Mouse (Mus musculus) limb, embryonic 12.5 days (tissue): ENCODE data around the gene Rtbdn. TPM values are rescaled to one million over a fixed set of nuclear protein-coding genes. Genes with fewer than 3 reads are reported as not detected.
A peak's percentile ranks its signal among the peaks of the same experiment; 100 is the strongest.

Source experiments
- ATAC-seq: fragments of 200-750 bp; cut with Nextera tagmentation; 2 replicates; pipeline ENCODE4 v1.8.0; 2017; ENCODE audit warnings: low read depth, moderate TSS enrichment; ENCODE audit not compliant: insufficient number of reproducible peaks, insufficient read depth, low FRiP score, low TSS enrichment
- H3K27ac ChIP-seq: fragments of 300-500 bp; sonication (generic); 2 replicates; pipeline ENCODE4 v1.5.1; 2016; ENCODE audit warnings: mild to moderate bottlenecking, moderate library complexity
- H3K27me3 ChIP-seq: fragments of 300-500 bp; sonication (generic); 2 replicates; pipeline ENCODE4 v1.6.1; 2016; ENCODE audit warnings: mild to moderate bottlenecking, moderate library complexity
- H3K36me3 ChIP-seq: fragments of 300-500 bp; sonication (generic); 2 replicates; pipeline ENCODE4 v1.6.1; 2016; ENCODE audit warnings: mild to moderate bottlenecking, moderate library complexity
- H3K4me1 ChIP-seq: fragments of 300-500 bp; sonication (generic); replicated peaks from 2 replicates; pipeline ENCODE4 v1.6.1; 2016
- H3K4me2 ChIP-seq: fragments of 300-500 bp; sonication (generic); 2 replicates; pipeline ENCODE4 v1.6.1; 2016; ENCODE audit warnings: mild to moderate bottlenecking, moderate library complexity
- H3K4me3 ChIP-seq: fragments of 300-500 bp; sonication (generic); replicated peaks from 2 replicates; pipeline ENCODE4 v1.5.1; 2016; ENCODE audit warnings: mild to moderate bottlenecking
- H3K9ac ChIP-seq: fragments of 300-500 bp; sonication (generic); replicated peaks from 2 replicates; pipeline ENCODE4 v1.6.1; 2016; ENCODE audit warnings: mild to moderate bottlenecking, moderate library complexity
- H3K9me3 ChIP-seq: fragments of 300-500 bp; sonication (generic); 2 replicates; pipeline ENCODE4 v1.6.1; 2016; ENCODE audit warnings: mild to moderate bottlenecking, moderate library complexity
- WGBS: fragments of 180-500 bp; shearing (Covaris S2); methylation state at CpG from one replicate; pipeline ENCODE4 v1.1.7; 2016; 5-methylcytosine and 5-hydroxymethylcytosine counted together
- microRNA-seq: library from miRNA; unstranded; fragments of <30 nt; microRNA quantifications from one replicate; pipeline ENCODE4, GENCODE M21; 2017
- polyA plus RNA-seq: library from polyadenylated mRNA; unstranded; fragments of >200 nt; fragmentation: Nextera tagmentation; extraction: Ambion mirVana; gene quantifications from 2 replicates; pipeline ENCODE4 v1.2.1, GENCODE M21; 2016

The Rtbdn gene
- polyA plus RNA-seq, 1 experiment from 2014 or later, result 0.34 TPM

GRCm38 (mm10) chr8:84990349-84990748 is 43.6 kb downstream of the Rtbdn start, which contains the start of gene Hook2:
Gene Hook2 (plus strand): TSS chr8:84990603.
- WGBS, result under 1% methylated on average over 28 of the region's 28 CpGs

GRCm38 (mm10) chr8:84990836-84991235 is 44.0 kb downstream of the Rtbdn start:
- 2% methylated on average over 15 of the region's 15 CpGs for WGBS
- H3K27ac ChIP-seq, result 0 out of 2 replicates have a peak overlapping the region, but pooled peaks have one; percentile 53

More at GRCm38 (mm10) chr8:84990349-84990748, 43.6 kb downstream of the Rtbdn start, which contains the start of gene Hook2:
- H3K36me3 ChIP-seq, result no peaks in the 10 kb centered on the region; the same call in 1 of the 2 replicates
- peak within 1 kb of the TSS; percentile 66 for H3K9ac ChIP-seq
- H3K9me3 ChIP-seq, result no peaks in the 10 kb centered on the region
- peak within 1 kb of the TSS; percentile 61 for H3K4me3 ChIP-seq
- peaks cover 24% of the 10 kb centered on the region for H3K4me1 ChIP-seq
- peak within 1 kb of the TSS; percentile 82 for H3K4me2 ChIP-seq
- ATAC-seq, result peak; percentile 88
- H3K27me3 ChIP-seq, result peaks cover 32% of the 10 kb centered on the region
- H3K27ac ChIP-seq, result peak within 1 kb of the TSS; percentile 57; the same call in 1 of the 2 replicates

GRCm38 (mm10) chr8:84994375-84994774 is 47.6 kb downstream of the Rtbdn start:
- Histone ChIP-seq H3K4me1 (peaks cover 17% of the 10 kb centered on the region), H3K9ac (no peak overlapping the region), H3K36me3 (peaks cover 4% of the 10 kb centered on the region; the same call in 1 of the 2 replicates), H3K4me3 (no peak overlapping the region), H3K27me3 (peaks cover 41% of the 10 kb centered on the region), H3K9me3 (no peaks in the 10 kb centered on the region), H3K27ac (no peak overlapping the region), H3K4me2 (no peak overlapping the region)
- ATAC-seq, result no peak
- WGBS, result 90% methylated on average over 9 of the region's 9 CpGs

More at GRCm38 (mm10) chr8:84990836-84991235, 44.0 kb downstream of the Rtbdn start:
- H3K4me1 ChIP-seq, result peaks cover 24% of the 10 kb centered on the region
- H3K36me3 ChIP-seq, result no peaks in the 10 kb centered on the region; the same call in 1 of the 2 replicates
- peaks cover 32% of the 10 kb centered on the region for H3K27me3 ChIP-seq
- peak overlapping the region; percentile 82 for H3K4me2 ChIP-seq
- H3K4me3 ChIP-seq, result peak overlapping the region; percentile 61
- H3K9ac ChIP-seq, result peak overlapping the region; percentile 66
- no peaks in the 10 kb centered on the region for H3K9me3 ChIP-seq
- peak; percentile 38; the same call in 1 of the 2 replicates for ATAC-seq

- no peak for ATAC-seq
- peaks cover 4% of the 10 kb centered on the region; the same call in 1 of the 2 replicates for H3K36me3 ChIP-seq
- peaks cover 41% of the 10 kb centered on the region for H3K27me3 ChIP-seq
- H3K4me2 ChIP-seq, result 0 out of 2 replicates have a peak overlapping the region, but pooled peaks have one; percentile 11
- peaks cover 14% of the 10 kb centered on the region for H3K4me1 ChIP-seq
- H3K9me3 ChIP-seq, result no peaks in the 10 kb centered on the region
- peak overlapping the region; percentile 11; the same call in 1 of the 2 replicates for H3K4me3 ChIP-seq
- H3K27ac ChIP-seq, result no peak overlapping the region
- 21% methylated on average over 25 of the region's 25 CpGs for WGBS
- no peak overlapping the region; the same call in 1 of the 2 replicates for H3K9ac ChIP-seq
These were observed 48.9 kb downstream of the Rtbdn start for GRCm38 (mm10) chr8:84995680-84996079.

GRCm38 (mm10) chr8:84996978-84997377 is 50.2 kb downstream of the Rtbdn start:
- H3K9me3 ChIP-seq, result no peaks in the 10 kb centered on the region

GRCm38 (mm10) chr8:84997649-84998295 is 51.0 kb downstream of the Rtbdn start:
- peak; percentile 30; the same call in 1 of the 2 replicates for ATAC-seq
- WGBS, result 7% methylated on average over 19 of the region's 19 CpGs
- H3K9ac ChIP-seq, result peak overlapping the region; percentile 44; the same call in 1 of the 2 replicates
- H3K9me3 ChIP-seq, result no peaks in the 10 kb centered on the region
- H3K4me3 ChIP-seq, result peak overlapping the region; percentile 2; the same call in 1 of the 2 replicates
- peaks cover 8% of the 10 kb centered on the region; the same call in 1 of the 2 replicates for H3K36me3 ChIP-seq
- peaks cover 41% of the 10 kb centered on the region for H3K27me3 ChIP-seq
- H3K4me1 ChIP-seq, result peaks cover 8% of the 10 kb centered on the region
- H3K27ac ChIP-seq, result no peak overlapping the region
- H3K4me2 ChIP-seq, result peak overlapping the region; percentile 39

More at GRCm38 (mm10) chr8:84996978-84997377, 50.2 kb downstream of the Rtbdn start:
- H3K9ac ChIP-seq, result no peak overlapping the region
- H3K4me2 ChIP-seq, result no peak overlapping the region
- 79% methylated on average over 5 of the region's 5 CpGs for WGBS
- no peak for ATAC-seq
- H3K4me3 ChIP-seq, result no peak overlapping the region
- peaks cover 4% of the 10 kb centered on the region; the same call in 1 of the 2 replicates for H3K36me3 ChIP-seq
- H3K27me3 ChIP-seq, result peaks cover 41% of the 10 kb centered on the region
- H3K4me1 ChIP-seq, result peaks cover 8% of the 10 kb centered on the region
- no peak overlapping the region for H3K27ac ChIP-seq

Small RNA genes lying within 50 kb of the gene (microRNA-seq; reads per million reads assigned to microRNA genes)
- gene Gm24197, result not detected

Other genes with a start within 250 kb of the Rtbdn start
- gene Lyl1, start 245.5 kb upstream of the Rtbdn start, polyA plus RNA-seq, result 3.7 and 4.7 TPM in 2 replicates
- 9.7 and 11.8 TPM in 2 replicates for gene G430095P16Rik, start 224.0 kb upstream of the Rtbdn start, polyA plus RNA-seq
- 14.5 and 18.1 TPM in 2 replicates for gene Nfix, start 146.6 kb upstream of the Rtbdn start, polyA plus RNA-seq
- gene Dand5, start 124.2 kb upstream of the Rtbdn start, polyA plus RNA-seq, result 4.1 and 5.1 TPM in 2 replicates
- 46.5 and 48.6 TPM in 2 replicates for gene Gadd45gip1, start 115.5 kb upstream of the Rtbdn start, polyA plus RNA-seq
- 104 and 109 TPM in 2 replicates for gene Rad23a, start 106.3 kb upstream of the Rtbdn start, polyA plus RNA-seq
- gene Calr, start 100.1 kb upstream of the Rtbdn start, polyA plus RNA-seq, result 764 and 842 TPM in 2 replicates
- 109 and 114 TPM in 2 replicates for gene Farsa, start 90.0 kb upstream of the Rtbdn start, polyA plus RNA-seq
- 86.5 and 88.8 TPM in 2 replicates for gene Syce2, start 74.9 kb upstream of the Rtbdn start, polyA plus RNA-seq
- 42.8 and 44.9 TPM in 2 replicates for gene Gcdh, start 53.1 kb upstream of the Rtbdn start, polyA plus RNA-seq
- gene Klf1, start 45.1 kb upstream of the Rtbdn start, polyA plus RNA-seq, result 4.3 and 5.1 TPM in 2 replicates
- gene Dnase2a, start 38.4 kb upstream of the Rtbdn start, polyA plus RNA-seq, result 12.8 and 14.0 TPM in 2 replicates
- gene Mast1, start 9.6 kb upstream of the Rtbdn start, polyA plus RNA-seq, result 0.33 and 0.60 TPM in 2 replicates
- not detected in 2 replicates for gene Gm49661, start 22.4 kb downstream of the Rtbdn start, polyA plus RNA-seq
- gene Prdx2, start 22.6 kb downstream of the Rtbdn start, polyA plus RNA-seq, result 1,079 and 1,120 TPM in 2 replicates
- gene Rnaseh2a, start 22.8 kb downstream of the Rtbdn start, polyA plus RNA-seq, result 105 and 122 TPM in 2 replicates
- gene Junb, start 31.7 kb downstream of the Rtbdn start, polyA plus RNA-seq, result 7.6 and 10.5 TPM in 2 replicates
- 19.3 and 19.7 TPM in 2 replicates for gene Hook2, start 43.6 kb downstream of the Rtbdn start, polyA plus RNA-seq
- not detected in 2 replicates for gene Best2, start 67.5 kb downstream of the Rtbdn start, polyA plus RNA-seq
- 134 TPM in 2 replicates for gene Asna1, start 78.3 kb downstream of the Rtbdn start, polyA plus RNA-seq
- gene Trir, start 79.8 kb downstream of the Rtbdn start, polyA plus RNA-seq, result 177 and 182 TPM in 2 replicates
- 30.5 and 31.7 TPM in 2 replicates for gene Tnpo2, start 89.9 kb downstream of the Rtbdn start, polyA plus RNA-seq
- gene Fbxw9, start 113.1 kb downstream of the Rtbdn start, polyA plus RNA-seq, result 27.4 and 29.9 TPM in 2 replicates
- gene Gm5741, start 121.0 kb downstream of the Rtbdn start, polyA plus RNA-seq, result 1.1 TPM in 1 of 2 replicates, not detected in the other
- 71.5 and 72.3 TPM in 2 replicates for gene Dhps, start 124.8 kb downstream of the Rtbdn start, polyA plus RNA-seq
- 121 and 123 TPM in 2 replicates for gene Wdr83os, start 133.7 kb downstream of the Rtbdn start, polyA plus RNA-seq
- 49.9 and 52.2 TPM in 2 replicates for gene Wdr83, start 134.3 kb downstream of the Rtbdn start, polyA plus RNA-seq
- 24.2 and 28.4 TPM in 2 replicates for gene Man2b1, start 136.3 kb downstream of the Rtbdn start, polyA plus RNA-seq
- gene Zfp791, start 176.1 kb downstream of the Rtbdn start, polyA plus RNA-seq, result 2.9 and 3.0 TPM in 2 replicates
- not detected in 2 replicates for gene Cks1brt, start 204.9 kb downstream of the Rtbdn start, polyA plus RNA-seq